Mouse (Mus musculus) E14TG2a.4 (cell line): ENCODE measurements around the gene Sept3.

Experiments used
- CTCF ChIP-seq: conservative IDR thresholded peaks from 2 replicates; pipeline ENCODE4 v1.5.1; 2014; ENCODE audit warnings: low read length
- POU5F1 ChIP-seq: IDR thresholded peaks from 2 replicates; pipeline ENCODE4 v1.6.1; 2014; ENCODE audit warnings: low read length, borderline replicate concordance

DNA sequence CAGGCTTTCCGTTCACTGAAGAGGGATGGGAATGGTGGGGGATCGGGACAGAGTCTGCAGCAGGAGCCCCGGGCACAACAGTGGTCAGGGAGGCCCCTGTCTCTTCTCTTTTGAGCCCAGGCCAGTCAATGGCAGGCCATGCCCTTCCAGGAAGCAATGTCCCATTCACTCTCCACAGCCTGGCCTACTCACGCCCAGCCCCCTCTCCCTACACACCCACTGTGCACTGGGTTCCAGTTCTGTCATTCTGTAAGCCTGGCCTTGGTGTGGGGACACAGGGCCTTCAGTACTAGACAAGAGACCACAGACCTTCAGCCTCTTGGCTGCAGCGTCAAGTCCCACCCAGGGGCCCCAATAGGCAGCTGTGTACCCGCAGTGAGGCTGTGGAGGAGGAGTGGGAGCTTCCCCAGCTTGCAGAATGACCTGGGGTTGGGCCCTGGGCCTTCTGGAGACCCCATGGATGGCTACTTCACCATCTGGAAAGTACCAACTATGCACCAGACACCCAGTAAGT lies 44.5 kb upstream of the Sept3 start:
- TF ChIP-seq CTCF: no peak
- TF ChIP-seq POU5F1: no peak
